Comparison of ENCODE assay signal across 8 mouse cellular contexts in genomic region chr1:93755618-93756017, GRCm38 (mm10). TPM values are rescaled to one million over a fixed set of nuclear protein-coding genes. Genes with fewer than 3 reads are reported as not detected.
DNase-seq lines count a peak whose midpoint lies in the region; ATAC-seq and TF ChIP-seq lines count a peak whose summit lies in the region.

No protein-coding gene starts in this region.

- H3K4me2 ChIP-seq in kidney, embryonic 15.5 days, result peak overlapping the region; percentile 86
- H3K4me2 ChIP-seq in intestine, embryonic 15.5 days (replicated peaks), result peak overlapping the region; percentile 85
- H3K4me2 ChIP-seq in midbrain, postnatal 0 days (ENCODE audit: low read depth, low read length, poor library complexity, severe bottlenecking), result peak overlapping the region; percentile 90

- H3K4me3 ChIP-seq in kidney, embryonic 15.5 days (replicated peaks), result peak overlapping the region; percentile 99
- H3K4me3 ChIP-seq in embryonic facial prominence, embryonic 10.5 days, result peak overlapping the region; percentile 98
- H3K4me3 ChIP-seq in intestine, embryonic 15.5 days (replicated peaks), result peak overlapping the region; percentile 97
- peak overlapping the region; percentile 87 for H3K4me3 ChIP-seq in midbrain, postnatal 0 days (ENCODE audit: low read depth, low read length)

- peak overlapping the region; percentile 77 for H3K9ac ChIP-seq in kidney, embryonic 15.5 days
- H3K9ac ChIP-seq in intestine, embryonic 15.5 days, result no peak overlapping the region; the same call in 1 of the 2 replicates
- peak overlapping the region; percentile 88; the same call in 1 of the 2 replicates for H3K9ac ChIP-seq in midbrain, postnatal 0 days (replicated peaks; ENCODE audit: low read length, poor library complexity, severe bottlenecking)

- no peak for DNase-seq in kidney, adult 18-20 months
- no peak for DNase-seq in embryonic facial prominence, embryonic 10.5 days (ENCODE audit: low spot score)
- DNase-seq in midbrain, postnatal 0 days (ENCODE audit: low spot score), result no peak
- DNase-seq in thymus, postnatal 25 days, result no peak
- DNase-seq in layer of hippocampus, adult 18-20 months (ENCODE audit: low spot score in 2 of 2), result no peak
- no peak for DNase-seq in adrenal gland, postnatal 14 days

- peaks cover 2% of the 10 kb centered on the region for H3K36me3 ChIP-seq in kidney, embryonic 15.5 days
- peaks cover 2% of the 10 kb centered on the region for H3K36me3 ChIP-seq in embryonic facial prominence, embryonic 10.5 days (replicated peaks)
- no peaks in the 10 kb centered on the region for H3K36me3 ChIP-seq in intestine, embryonic 15.5 days
- no peaks in the 10 kb centered on the region; the same call in 1 of the 2 replicates for H3K36me3 ChIP-seq in midbrain, postnatal 0 days (ENCODE audit: insufficient read depth, low read length)

- whole genome bisulfite sequencing in kidney, embryonic 15.5 days, result 21% methylated on average over 7 of the region's 7 CpGs
- WGBS in embryonic facial prominence, embryonic 10.5 days, result 39% methylated on average over 7 of the region's 7 CpGs
- WGBS in intestine, embryonic 15.5 days, result 19% methylated on average over 7 of the region's 7 CpGs
- WGBS in midbrain, postnatal 0 days, result 24% methylated on average over 7 of the region's 7 CpGs

- H3K9me3 ChIP-seq in kidney, embryonic 15.5 days (replicated peaks), result no peaks in the 10 kb centered on the region
- no peaks in the 10 kb centered on the region for H3K9me3 ChIP-seq in embryonic facial prominence, embryonic 10.5 days
- H3K9me3 ChIP-seq in intestine, embryonic 15.5 days, result no peaks in the 10 kb centered on the region
- H3K9me3 ChIP-seq in midbrain, postnatal 0 days (ENCODE audit: low read length), result no peaks in the 10 kb centered on the region

- H3K27me3 ChIP-seq in kidney, embryonic 15.5 days, result no peaks in the 10 kb centered on the region
- no peaks in the 10 kb centered on the region for H3K27me3 ChIP-seq in embryonic facial prominence, embryonic 10.5 days (replicated peaks; ENCODE audit: low read depth, poor library complexity, severe bottlenecking)
- no peaks in the 10 kb centered on the region for H3K27me3 ChIP-seq in intestine, embryonic 15.5 days (replicated peaks)
- no peaks in the 10 kb centered on the region for H3K27me3 ChIP-seq in midbrain, postnatal 0 days (ENCODE audit: insufficient read depth, low read length)

- no peak for TF ChIP-seq CTCF in midbrain, postnatal 0 days (IDR thresholded peaks at IDR 0.05)

- peaks cover 29% of the 10 kb centered on the region for H3K4me1 ChIP-seq in kidney, embryonic 15.5 days
- H3K4me1 ChIP-seq in embryonic facial prominence, embryonic 10.5 days, result peaks cover 20% of the 10 kb centered on the region
- H3K4me1 ChIP-seq in intestine, embryonic 15.5 days (replicated peaks), result no peaks in the 10 kb centered on the region; the same call in none of the 2 replicates
- peaks cover 3% of the 10 kb centered on the region; the same call in 1 of the 2 replicates for H3K4me1 ChIP-seq in midbrain, postnatal 0 days (ENCODE audit: insufficient read depth, low read length)

- peak overlapping the region; percentile 92 for H3K27ac ChIP-seq in kidney, embryonic 15.5 days
- H3K27ac ChIP-seq in embryonic facial prominence, embryonic 10.5 days (replicated peaks), result peak overlapping the region; percentile 93
- no peak overlapping the region for H3K27ac ChIP-seq in intestine, embryonic 15.5 days
- H3K27ac ChIP-seq in midbrain, postnatal 0 days (ENCODE audit: low read depth, low read length), result no peak overlapping the region

- ATAC-seq in kidney, embryonic 15.5 days (replicated peaks; ENCODE audit: low FRiP score), result no peak
- ATAC-seq in intestine, embryonic 15.5 days, result no peak
- no peak for ATAC-seq in midbrain, postnatal 0 days (ENCODE audit: low FRiP score)

RNA-seq across cellular contexts. Expression of gene Thap4, which starts 1.0 kb away (rescaled TPM):
- 61.1 and 63.7 TPM in 2 replicates for polyA plus RNA-seq in kidney, embryonic 15.5 days (2015; fragmentation: Nextera tagmentation; extraction: Ambion mirVana)
- polyA plus RNA-seq in embryonic facial prominence, embryonic 10.5 days (2016; fragmentation: Nextera tagmentation; extraction: Ambion mirVana), result 51.6 and 51.7 TPM in 2 replicates
- 70.0 and 70.9 TPM in 2 replicates for polyA plus RNA-seq in intestine, embryonic 15.5 days (2015; fragmentation: Nextera tagmentation; extraction: Ambion mirVana)
- 56.0 and 63.3 TPM in 2 replicates for total RNA-seq in midbrain, postnatal 0 days (2014; rRNA removed)
- polyA plus RNA-seq in midbrain, postnatal 0 days (2015; fragmentation: Nextera tagmentation; extraction: Ambion mirVana), result 53.7 and 57.1 TPM in 2 replicates
- total RNA-seq in layer of hippocampus, adult 18-20 months (2021), result 10 to 100 TPM; 35.7 to 37.6 TPM
- total RNA-seq in adrenal gland, postnatal 14 days (2021), result 42.6 and 45.8 TPM in 2 replicates

RNA-seq across cellular contexts. Expression of gene Atg4b, which starts 4.3 kb away (rescaled TPM):
- 86.5 and 88.1 TPM in 2 replicates for polyA plus RNA-seq in kidney, embryonic 15.5 days (2015; fragmentation: Nextera tagmentation; extraction: Ambion mirVana)
- 95.3 and 98.1 TPM in 2 replicates for polyA plus RNA-seq in embryonic facial prominence, embryonic 10.5 days (2016; fragmentation: Nextera tagmentation; extraction: Ambion mirVana)
- 69.4 and 79.8 TPM in 2 replicates for polyA plus RNA-seq in intestine, embryonic 15.5 days (2015; fragmentation: Nextera tagmentation; extraction: Ambion mirVana)
- total RNA-seq in midbrain, postnatal 0 days (2014; rRNA removed), result 39.3 and 58.7 TPM in 2 replicates
- polyA plus RNA-seq in midbrain, postnatal 0 days (2015; fragmentation: Nextera tagmentation; extraction: Ambion mirVana), result 75.8 and 81.8 TPM in 2 replicates
- 10 to 100 TPM; 79.1 to 81.4 TPM for total RNA-seq in layer of hippocampus, adult 18-20 months (2021)
- total RNA-seq in adrenal gland, postnatal 14 days (2021), result 67.3 and 69.4 TPM in 2 replicates

RNA-seq across cellular contexts. Expression of gene Dtymk, which starts 46.1 kb away (rescaled TPM):
- 251 and 258 TPM in 2 replicates for polyA plus RNA-seq in kidney, embryonic 15.5 days (2015; fragmentation: Nextera tagmentation; extraction: Ambion mirVana)
- 280 and 291 TPM in 2 replicates for polyA plus RNA-seq in embryonic facial prominence, embryonic 10.5 days (2016; fragmentation: Nextera tagmentation; extraction: Ambion mirVana)
- 218 and 226 TPM in 2 replicates for polyA plus RNA-seq in intestine, embryonic 15.5 days (2015; fragmentation: Nextera tagmentation; extraction: Ambion mirVana)
- 66.8 and 88.8 TPM in 2 replicates for total RNA-seq in midbrain, postnatal 0 days (2014; rRNA removed)
- 109 TPM in 2 replicates for polyA plus RNA-seq in midbrain, postnatal 0 days (2015; fragmentation: Nextera tagmentation; extraction: Ambion mirVana)
- 10 to 100 TPM; 54.2 to 54.8 TPM for total RNA-seq in layer of hippocampus, adult 18-20 months (2021)
- total RNA-seq in adrenal gland, postnatal 14 days (2021), result 70.1 and 70.7 TPM in 2 replicates

RNA-seq across cellular contexts. Expression of gene Ing5, which starts 48.1 kb away (rescaled TPM):
- 19.0 and 19.3 TPM in 2 replicates for polyA plus RNA-seq in kidney, embryonic 15.5 days (2015; fragmentation: Nextera tagmentation; extraction: Ambion mirVana)
- polyA plus RNA-seq in embryonic facial prominence, embryonic 10.5 days (2016; fragmentation: Nextera tagmentation; extraction: Ambion mirVana), result 26.3 and 27.2 TPM in 2 replicates
- 16.8 and 17.6 TPM in 2 replicates for polyA plus RNA-seq in intestine, embryonic 15.5 days (2015; fragmentation: Nextera tagmentation; extraction: Ambion mirVana)
- 12.6 and 13.5 TPM in 2 replicates for total RNA-seq in midbrain, postnatal 0 days (2014; rRNA removed)
- 7.1 and 7.5 TPM in 2 replicates for polyA plus RNA-seq in midbrain, postnatal 0 days (2015; fragmentation: Nextera tagmentation; extraction: Ambion mirVana)
- total RNA-seq in layer of hippocampus, adult 18-20 months (2021), result 10 to 100 TPM; 12.6 to 14.7 TPM
- total RNA-seq in adrenal gland, postnatal 14 days (2021), result 15.2 and 17.3 TPM in 2 replicates

Comparison
In these comparisons a context has a peak if more than half of its experiments do, and no peak if none do; other contexts are left out.
1. H3K27ac ChIP-seq: peak in kidney, embryonic 15.5 days (single experiment) and embryonic facial prominence, embryonic 10.5 days (single experiment); none in intestine, embryonic 15.5 days (single experiment) and midbrain, postnatal 0 days (single experiment).
2. Peak in every context shown above with its lines, with median percentiles within 50 percentile points of each other: H3K4me2 ChIP-seq and H3K4me3 ChIP-seq.